Mouse (Mus musculus): ENCODE results near the gene Fam71e1. TPM values are rescaled to one million over a fixed set of nuclear protein-coding genes. Genes with fewer than 3 reads are reported as not detected.

Fam71e1 gene
- polyA plus RNA-seq, 1 experiment from 2014 or later: 6.2 TPM

DNA sequence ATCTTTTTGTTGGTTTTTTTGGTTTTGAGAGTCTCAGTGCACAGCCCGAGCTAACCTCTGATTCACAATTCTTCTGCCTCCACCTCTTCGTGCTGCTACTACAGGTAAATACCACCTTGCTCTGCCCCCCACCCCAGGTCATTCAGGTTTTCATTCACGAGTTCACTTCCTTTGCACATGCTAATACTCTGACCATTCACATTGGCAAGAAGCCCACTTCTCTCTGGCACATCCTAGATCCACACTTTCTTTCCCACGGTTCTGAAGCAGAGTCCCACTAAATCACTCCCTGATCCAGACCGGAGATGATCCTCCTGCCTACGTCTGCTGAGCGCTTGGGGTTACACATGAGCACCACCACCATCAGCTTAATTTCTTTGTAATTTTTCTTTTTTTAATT, 1.3 kb upstream of the Fam71e1 start:
- Histone ChIP-seq H3K27me3 (replicated peaks; ENCODE audit: control insufficient read depth, insufficient read depth, low read length) (no peaks in the 10 kb centered on the region), H3K4me3 (ENCODE audit: low read length) (peak overlapping the region; percentile 68), H3K4me1 (ENCODE audit: control insufficient read depth, insufficient read depth, low read length) (peaks cover 9% of the 10 kb centered on the region), H3K9ac (ENCODE audit: low read depth, low read length) (peak overlapping the region; percentile 83; the same call in 1 of the 2 replicates), H3K9me3 (ENCODE audit: control insufficient read depth, low read length) (no peaks in the 10 kb centered on the region), H3K27ac (ENCODE audit: low read length) (no peak overlapping the region), H3K4me2 (ENCODE audit: low read depth, low read length) (peak overlapping the region; percentile 77), H3K36me3 (ENCODE audit: control insufficient read depth, insufficient read depth, low read length) (peaks cover 12% of the 10 kb centered on the region)
- no peak for ATAC-seq
- 82% methylated on average over 7 of the region's 7 CpGs for WGBS

DNA sequence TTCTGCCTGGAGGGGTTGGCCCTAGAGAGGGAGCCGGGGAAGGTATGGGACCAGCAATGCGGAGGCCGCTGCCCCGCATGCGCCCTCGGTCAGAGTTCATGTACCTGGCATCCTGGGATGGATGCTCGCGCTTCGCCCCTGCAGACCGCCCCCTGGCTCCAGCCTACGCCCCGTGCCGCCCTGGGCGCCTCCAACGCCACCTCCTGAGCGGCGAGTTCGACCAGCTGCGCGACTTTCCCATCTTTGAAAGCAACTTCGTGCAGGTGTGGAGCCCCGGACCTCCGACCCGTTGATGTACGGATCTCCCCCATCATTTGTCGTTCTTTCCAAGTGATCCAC, 359 bp downstream of the Fam71e1 start:
- no peak; the same call in 1 of the 2 replicates for ATAC-seq
- under 1% methylated on average over 26 of the region's 26 CpGs for WGBS

DNA sequence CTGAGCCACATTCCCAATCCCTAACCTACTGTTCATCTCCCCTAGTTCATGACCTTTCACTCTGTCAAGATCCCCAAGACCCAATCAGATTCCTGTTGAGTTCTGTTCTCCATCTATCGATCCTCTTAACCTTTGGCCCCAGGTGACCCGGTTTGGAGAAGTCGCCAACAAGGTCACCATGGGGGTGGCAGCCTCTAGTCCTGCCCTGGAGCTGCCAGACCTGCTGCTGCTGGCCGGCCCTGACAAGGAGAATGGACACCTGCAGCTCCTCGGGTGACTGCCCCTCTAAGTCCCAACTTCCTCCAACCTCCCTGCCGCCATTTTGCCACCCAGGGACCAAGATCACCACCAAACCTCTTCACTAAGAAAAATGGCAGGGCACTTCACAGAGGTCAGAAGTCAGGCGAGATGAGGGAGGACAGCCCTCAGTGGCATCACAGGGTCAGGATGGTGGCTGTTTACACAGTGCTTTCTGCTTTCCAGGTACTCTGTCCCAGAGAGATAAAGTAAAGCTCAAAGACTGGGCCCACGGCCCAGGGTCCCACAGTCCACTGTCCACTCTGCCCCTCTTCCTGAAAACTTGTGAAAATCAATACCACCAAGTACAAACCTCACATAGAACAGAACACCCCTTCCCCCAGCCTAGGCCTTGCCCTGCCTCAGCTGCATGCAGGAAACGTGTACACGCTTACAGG, 1.1 kb downstream of the Fam71e1 start:
- H3K9ac ChIP-seq (ENCODE audit: low read depth, low read length): no peak overlapping the region
- H3K36me3 ChIP-seq (ENCODE audit: control insufficient read depth, insufficient read depth, low read length): peaks cover 4% of the 10 kb centered on the region; the same call in 1 of the 2 replicates
- no peaks in the 10 kb centered on the region for H3K9me3 ChIP-seq (ENCODE audit: control insufficient read depth, low read length)
- peak overlapping the region; percentile 92; the same call in 1 of the 2 replicates for H3K4me2 ChIP-seq (ENCODE audit: low read depth, low read length)
- no peak overlapping the region for H3K4me3 ChIP-seq (ENCODE audit: low read length)
- peaks cover 9% of the 10 kb centered on the region for H3K4me1 ChIP-seq (ENCODE audit: control insufficient read depth, insufficient read depth, low read length)
- ATAC-seq: no peak
- H3K27ac ChIP-seq (ENCODE audit: low read length): no peak overlapping the region
- WGBS: 80% methylated on average over 10 of the region's 10 CpGs
- no peaks in the 10 kb centered on the region for H3K27me3 ChIP-seq (replicated peaks; ENCODE audit: control insufficient read depth, insufficient read depth, low read length)

More for the DNA sequence above, 359 bp downstream of the Fam71e1 start:
- peak overlapping the region; percentile 83 for H3K9ac ChIP-seq (ENCODE audit: low read depth, low read length)
- peak overlapping the region; percentile 70 for H3K27ac ChIP-seq (ENCODE audit: low read length)
- no peaks in the 10 kb centered on the region for H3K9me3 ChIP-seq (ENCODE audit: control insufficient read depth, low read length)
- H3K4me2 ChIP-seq (ENCODE audit: low read depth, low read length): peak overlapping the region; percentile 92
- H3K27me3 ChIP-seq (replicated peaks; ENCODE audit: control insufficient read depth, insufficient read depth, low read length): no peaks in the 10 kb centered on the region
- H3K36me3 ChIP-seq (ENCODE audit: control insufficient read depth, insufficient read depth, low read length): peaks cover 10% of the 10 kb centered on the region
- H3K4me1 ChIP-seq (ENCODE audit: control insufficient read depth, insufficient read depth, low read length): peaks cover 9% of the 10 kb centered on the region
- H3K4me3 ChIP-seq (ENCODE audit: low read length): peak overlapping the region; percentile 68

DNA sequence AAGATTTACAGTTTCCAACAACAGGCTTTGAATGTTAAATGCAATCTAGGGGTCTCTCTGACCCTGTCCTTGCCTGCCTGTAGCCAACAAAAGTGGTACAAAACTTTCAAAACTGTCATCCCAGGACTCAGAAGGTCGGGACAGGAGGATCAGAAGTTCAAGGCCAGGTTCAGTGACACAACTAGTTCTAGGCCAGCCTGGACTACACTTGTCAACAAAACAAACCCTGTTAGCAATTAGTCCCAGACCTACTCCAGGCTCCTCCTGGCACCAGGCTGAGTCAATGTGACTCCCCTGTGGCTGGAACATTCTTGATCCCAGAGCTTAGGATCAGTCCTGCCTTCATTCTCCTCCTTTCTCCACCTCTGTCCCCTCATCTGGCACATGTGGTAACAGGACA, 2.5 kb downstream of the Fam71e1 start:
- Histone ChIP-seq H3K4me2 (ENCODE audit: low read depth, low read length) (no peak overlapping the region), H3K27ac (ENCODE audit: low read length) (no peak overlapping the region), H3K9ac (ENCODE audit: low read depth, low read length) (no peak overlapping the region), H3K4me3 (ENCODE audit: low read length) (no peak overlapping the region), H3K36me3 (ENCODE audit: control insufficient read depth, insufficient read depth, low read length) (no peaks in the 10 kb centered on the region), H3K9me3 (ENCODE audit: control insufficient read depth, low read length) (no peaks in the 10 kb centered on the region), H3K27me3 (replicated peaks; ENCODE audit: control insufficient read depth, insufficient read depth, low read length) (no peaks in the 10 kb centered on the region), H3K4me1 (ENCODE audit: control insufficient read depth, insufficient read depth, low read length) (peaks cover 9% of the 10 kb centered on the region)
- ATAC-seq: no peak
- WGBS: 74% methylated on average over 1 of the region's 1 CpGs

DNA sequence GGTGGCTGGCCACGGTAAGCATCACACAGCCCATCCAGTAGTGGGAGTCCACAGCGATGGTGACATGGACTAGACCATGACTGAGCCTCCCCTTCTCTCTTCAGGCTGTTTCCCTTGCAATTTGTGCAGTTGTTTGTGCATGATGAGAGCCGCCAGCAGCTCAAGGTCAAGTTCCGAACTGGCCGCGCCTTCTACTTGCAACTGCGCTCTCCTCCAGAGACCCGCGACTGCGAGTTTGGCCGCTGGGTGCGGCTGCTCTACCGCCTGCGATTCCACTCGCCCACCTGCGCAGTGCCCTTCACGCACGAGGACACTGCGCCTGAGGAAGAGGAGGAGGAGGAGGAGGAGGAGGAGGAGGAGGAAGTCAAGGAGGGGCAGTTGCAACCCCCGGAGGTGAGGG, 3.7 kb downstream of the Fam71e1 start:
- WGBS: 52% methylated on average over 20 of the region's 20 CpGs

DNA sequence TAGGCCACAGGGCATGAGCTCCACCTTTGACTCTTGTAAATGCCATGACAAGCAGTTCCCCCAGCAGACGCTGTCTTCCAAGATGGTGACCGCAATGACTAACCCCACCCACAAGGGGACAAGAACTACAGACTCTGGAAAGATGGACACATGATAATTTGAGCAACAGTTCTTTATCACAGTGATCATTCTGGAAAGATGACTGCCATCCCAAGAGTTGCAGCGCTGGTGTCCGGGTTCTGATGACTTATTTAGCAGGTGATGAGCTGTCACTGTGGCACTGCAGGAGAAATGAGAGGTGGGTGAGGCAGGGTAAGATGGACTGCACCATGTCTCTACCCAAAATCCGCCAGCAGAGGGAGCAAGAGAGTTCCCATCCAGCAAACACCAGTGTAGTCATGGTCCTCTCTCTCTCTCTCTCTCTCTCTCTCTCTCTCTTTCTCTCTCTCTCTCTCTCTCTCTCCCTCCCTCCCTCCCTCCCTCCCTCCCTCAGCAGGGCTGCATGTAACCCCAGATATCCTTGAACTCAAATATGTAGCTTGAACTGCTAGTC, 5.3 kb downstream of the Fam71e1 start:
- no peaks in the 10 kb centered on the region for H3K9me3 ChIP-seq (ENCODE audit: control insufficient read depth, low read length)
- no peaks in the 10 kb centered on the region for H3K4me1 ChIP-seq (ENCODE audit: control insufficient read depth, insufficient read depth, low read length)
- no peak overlapping the region for H3K4me3 ChIP-seq (ENCODE audit: low read length)
- no peaks in the 10 kb centered on the region for H3K27me3 ChIP-seq (replicated peaks; ENCODE audit: control insufficient read depth, insufficient read depth, low read length)
- no peak overlapping the region for H3K27ac ChIP-seq (ENCODE audit: low read length)
- H3K9ac ChIP-seq (ENCODE audit: low read depth, low read length): no peak overlapping the region
- ATAC-seq: 0 out of 2 replicates have a peak, but pooled peaks have one; percentile 29
- no peaks in the 10 kb centered on the region for H3K36me3 ChIP-seq (ENCODE audit: control insufficient read depth, insufficient read depth, low read length)
- no peak overlapping the region for H3K4me2 ChIP-seq (ENCODE audit: low read depth, low read length)
- WGBS: 34% methylated on average over 5 of the region's 5 CpGs

More for the DNA sequence above, 3.7 kb downstream of the Fam71e1 start:
- Histone ChIP-seq H3K27me3 (replicated peaks; ENCODE audit: control insufficient read depth, insufficient read depth, low read length) (no peaks in the 10 kb centered on the region), H3K36me3 (ENCODE audit: control insufficient read depth, insufficient read depth, low read length) (no peaks in the 10 kb centered on the region), H3K4me2 (ENCODE audit: low read depth, low read length) (no peak overlapping the region), H3K4me1 (ENCODE audit: control insufficient read depth, insufficient read depth, low read length) (peaks cover 7% of the 10 kb centered on the region), H3K27ac (ENCODE audit: low read length) (no peak overlapping the region), H3K9me3 (ENCODE audit: control insufficient read depth, low read length) (no peaks in the 10 kb centered on the region), H3K4me3 (ENCODE audit: low read length) (no peak overlapping the region), H3K9ac (ENCODE audit: low read depth, low read length) (no peak overlapping the region)
- ATAC-seq: no peak

DNA sequence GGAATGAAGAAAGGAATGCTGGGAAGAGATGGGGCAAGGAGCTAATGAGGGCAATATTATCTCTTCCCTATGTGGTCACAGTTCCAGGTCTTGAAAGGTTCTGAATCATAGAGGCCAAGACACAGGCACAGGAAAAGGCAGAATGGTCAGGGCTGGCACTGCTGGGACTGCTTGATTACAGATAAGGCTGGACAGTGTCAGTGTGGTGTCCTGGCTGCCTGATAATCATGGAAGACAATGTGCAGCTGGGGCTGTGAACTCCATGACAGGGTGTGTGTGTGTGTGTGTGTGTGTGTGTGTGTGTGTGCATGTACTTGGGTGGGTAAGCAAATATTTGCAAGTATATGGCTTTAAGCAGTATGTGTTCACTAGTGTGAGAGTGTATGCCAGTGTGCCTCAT, 11.1 kb downstream of the Fam71e1 start:
- Histone ChIP-seq H3K4me2 (ENCODE audit: low read depth, low read length) (no peak overlapping the region), H3K27me3 (replicated peaks; ENCODE audit: control insufficient read depth, insufficient read depth, low read length) (no peaks in the 10 kb centered on the region), H3K4me3 (ENCODE audit: low read length) (no peak overlapping the region), H3K27ac (ENCODE audit: low read length) (no peak overlapping the region), H3K36me3 (ENCODE audit: control insufficient read depth, insufficient read depth, low read length) (no peaks in the 10 kb centered on the region), H3K9ac (ENCODE audit: low read depth, low read length) (no peak overlapping the region), H3K4me1 (ENCODE audit: control insufficient read depth, insufficient read depth, low read length) (no peaks in the 10 kb centered on the region), H3K9me3 (ENCODE audit: control insufficient read depth, low read length) (peaks cover 1% of the 10 kb centered on the region; the same call in 1 of the 2 replicates)
- no peak for ATAC-seq

DNA sequence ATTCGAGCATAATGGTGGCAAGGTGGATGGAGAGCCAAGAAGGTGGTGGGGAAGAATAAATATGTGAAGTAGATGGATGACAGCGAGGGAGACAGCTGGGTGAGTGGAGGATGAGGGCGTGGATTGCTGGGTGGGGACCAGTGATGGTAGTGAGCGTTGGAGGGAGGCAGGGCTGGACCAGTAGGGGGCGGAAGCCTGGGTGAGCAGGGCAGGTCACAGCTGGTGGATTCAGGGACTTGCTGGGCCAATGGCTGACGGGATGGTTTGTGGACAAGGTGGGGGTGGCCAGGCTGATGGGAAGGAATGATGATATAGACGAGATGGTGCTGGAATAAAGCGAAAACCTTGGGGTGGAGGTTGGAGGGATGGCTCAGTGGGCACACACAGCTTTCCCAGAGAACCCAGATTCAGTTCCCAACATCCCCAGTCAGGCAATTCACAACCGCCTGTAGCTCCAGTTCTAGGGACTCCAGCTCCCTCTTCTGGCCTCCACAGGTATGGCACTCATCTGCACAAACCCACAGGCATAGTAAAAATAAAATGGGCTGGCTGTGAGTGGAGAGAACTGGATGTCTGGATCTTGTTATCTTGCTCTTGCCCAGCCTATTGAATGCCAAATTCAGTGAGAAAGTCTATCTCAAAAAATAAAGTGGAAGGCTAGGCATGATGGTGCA, 23.0 kb downstream of the Fam71e1 start:
- Histone ChIP-seq H3K27me3 (replicated peaks; ENCODE audit: control insufficient read depth, insufficient read depth, low read length) (peaks cover 29% of the 10 kb centered on the region), H3K4me2 (ENCODE audit: low read depth, low read length) (no peak overlapping the region), H3K9me3 (ENCODE audit: control insufficient read depth, low read length) (no peaks in the 10 kb centered on the region), H3K4me3 (ENCODE audit: low read length) (no peak overlapping the region), H3K36me3 (ENCODE audit: control insufficient read depth, insufficient read depth, low read length) (no peaks in the 10 kb centered on the region), H3K9ac (ENCODE audit: low read depth, low read length) (no peak overlapping the region), H3K4me1 (ENCODE audit: control insufficient read depth, insufficient read depth, low read length) (no peaks in the 10 kb centered on the region), H3K27ac (ENCODE audit: low read length) (no peak overlapping the region)
- no peak for ATAC-seq
- WGBS: 61% methylated on average over 9 of the region's 9 CpGs

DNA sequence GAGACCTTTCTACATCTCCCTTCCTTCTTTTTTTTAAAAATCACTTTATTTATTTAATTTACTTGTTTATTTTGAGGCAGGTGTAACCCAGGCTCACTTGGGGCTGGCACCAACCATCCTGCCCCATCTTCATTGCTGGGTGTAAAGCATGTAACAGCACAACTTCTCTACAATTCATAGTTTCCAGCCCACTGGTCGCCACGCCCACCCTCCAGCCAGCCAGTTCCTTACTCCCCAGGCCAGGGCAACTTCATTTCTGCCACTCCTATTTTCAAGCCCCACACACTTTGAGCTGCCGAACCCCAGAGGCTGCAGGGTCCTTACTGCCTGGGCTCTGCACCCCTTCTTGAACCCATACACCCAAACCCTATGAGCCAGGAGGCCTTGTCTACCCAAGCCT, 24.6 kb downstream of the Fam71e1 start:
- WGBS: 71% methylated on average over 3 of the region's 3 CpGs
- Histone ChIP-seq H3K9me3 (ENCODE audit: control insufficient read depth, low read length) (no peaks in the 10 kb centered on the region), H3K36me3 (ENCODE audit: control insufficient read depth, insufficient read depth, low read length) (no peaks in the 10 kb centered on the region), H3K9ac (ENCODE audit: low read depth, low read length) (no peak overlapping the region), H3K4me3 (ENCODE audit: low read length) (no peak overlapping the region), H3K27ac (ENCODE audit: low read length) (no peak overlapping the region), H3K27me3 (replicated peaks; ENCODE audit: control insufficient read depth, insufficient read depth, low read length) (peaks cover 30% of the 10 kb centered on the region), H3K4me1 (ENCODE audit: control insufficient read depth, insufficient read depth, low read length) (peaks cover 8% of the 10 kb centered on the region), H3K4me2 (ENCODE audit: low read depth, low read length) (no peak overlapping the region)
- no peak for ATAC-seq
